Comparison of ENCODE assay signal across 25 mouse cellular contexts in the genomic region with DNA sequence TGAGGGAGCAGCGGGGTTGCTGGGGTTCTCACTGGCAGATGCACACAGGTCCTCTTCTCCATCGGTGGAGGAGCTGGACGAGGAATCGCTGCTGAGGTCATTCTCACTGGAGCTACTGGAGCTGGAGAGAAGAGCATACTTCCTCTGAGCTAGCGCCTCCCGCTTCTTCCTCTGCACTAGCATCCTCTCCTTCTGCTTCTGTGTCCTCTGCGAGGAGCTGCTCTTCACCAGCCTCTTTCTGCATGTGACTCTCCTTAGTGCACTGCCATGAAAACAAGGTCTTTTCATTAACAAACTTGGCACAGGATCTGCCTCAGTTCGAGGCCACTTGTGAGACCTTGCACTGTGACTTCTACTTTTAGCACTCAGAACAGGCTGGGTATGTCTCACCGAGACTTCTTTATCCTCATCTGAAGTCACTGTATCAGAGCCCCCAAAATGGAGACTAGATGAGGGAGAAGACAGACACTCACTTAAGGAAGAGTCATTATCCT. TPM values are rescaled to one million over a fixed set of nuclear protein-coding genes. Genes with fewer than 3 reads are reported as not detected.
DNase-seq lines count a peak whose midpoint lies in the region; ATAC-seq lines count a peak whose summit lies in the region.
"Had no signal": no experiment of that assay in that cellular context is flagged by ENCODE, and none has a peak within 500 bp of the region (broad histone marks: within the 10 kb centered on the region; RNA-seq: fewer than 3 reads in every experiment).

No protein-coding gene starts in this region.

- no peak for ATAC-seq in forebrain, embryonic 16.5 days
- ATAC-seq: activated CD4-positive, CD25-positive, alpha-beta regulatory T cell, adult 4 months; CD4-positive, CD25-positive, alpha-beta regulatory T cell, adult 4 months; forebrain, embryonic 15.5 days; hindbrain, embryonic 16.5 days; inflammation-experienced regulatory T-cells, adult 6 months; intestine, postnatal 0 days; Patski had no signal

- no peak overlapping the region for H3K4me2 ChIP-seq in forebrain, embryonic 16.5 days (ENCODE audit: low read length)
- H3K4me2 ChIP-seq: embryonic facial prominence, embryonic 12.5 days; forebrain, embryonic 15.5 days; hindbrain, embryonic 12.5 days had no signal

- H3K4me3 ChIP-seq in forebrain, embryonic 16.5 days (replicated peaks; ENCODE audit: low read length): no peak overlapping the region
- H3K4me3 ChIP-seq: embryonic facial prominence, embryonic 12.5 days; forebrain, embryonic 15.5 days; gastrocnemius, adult 2 months; heart, embryonic 10.5 days; hindbrain, embryonic 12.5 days had no signal

- peak; percentile 27 to 73 for DNase-seq in adrenal gland, adult (ENCODE audit: inconsistent age in 2 of 2, low spot score in 1 of 2)
- no peak for DNase-seq in adrenal gland, postnatal 25 days
- peak; percentile 79 for DNase-seq in heart, adult 11 months
- DNase-seq in heart, adult 9 months (ENCODE audit: low spot score in 2 of 2): no peak
- peak; percentile 19 for DNase-seq in adrenal gland, postnatal 10 days
- DNase-seq in urinary bladder, adult 18-20 months (ENCODE audit: low spot score in 2 of 2): no peak
- DNase-seq: B cell, adult 2 months; cerebellum, adult 2 months; cerebellum, postnatal 10 days; gastrocnemius, adult 2 months; gastrocnemius, postnatal 25 days; heart, postnatal 10 days; heart, postnatal 4 days; kidney, adult 8-10 months had no signal

- H3K27ac ChIP-seq in forebrain, embryonic 16.5 days (ENCODE audit: low read length): no peak overlapping the region
- H3K27ac ChIP-seq: embryonic facial prominence, embryonic 12.5 days; forebrain, embryonic 15.5 days; gastrocnemius, adult 2 months; heart, embryonic 10.5 days; hindbrain, embryonic 12.5 days had no signal

- H3K9me3 ChIP-seq in forebrain, embryonic 16.5 days (ENCODE audit: control insufficient read depth, low read length): no peaks in the 10 kb centered on the region
- H3K9me3 ChIP-seq: embryonic facial prominence, embryonic 12.5 days; forebrain, embryonic 15.5 days; heart, embryonic 10.5 days; hindbrain, embryonic 12.5 days had no signal

- H3K36me3 ChIP-seq in forebrain, embryonic 16.5 days (ENCODE audit: control insufficient read depth, insufficient read depth): peaks cover 5% of the 10 kb centered on the region

- H3K27me3 ChIP-seq in forebrain, embryonic 16.5 days (replicated peaks; ENCODE audit: control insufficient read depth, insufficient read depth, low read length): no peaks in the 10 kb centered on the region
- H3K27me3 ChIP-seq: embryonic facial prominence, embryonic 12.5 days; forebrain, embryonic 15.5 days; hindbrain, embryonic 12.5 days; Patski had no signal

- 94% methylated on average over 9 of the region's 9 CpGs for WGBS in forebrain, embryonic 16.5 days

- H3K4me1 ChIP-seq in forebrain, embryonic 16.5 days (replicated peaks; ENCODE audit: control insufficient read depth, insufficient read depth, low read length): no peaks in the 10 kb centered on the region
- H3K4me1 ChIP-seq: embryonic facial prominence, embryonic 12.5 days; forebrain, embryonic 15.5 days; heart, embryonic 10.5 days; hindbrain, embryonic 12.5 days had no signal

- no peak overlapping the region for H3K9ac ChIP-seq in forebrain, embryonic 16.5 days (replicated peaks; ENCODE audit: low read depth, low read length)
- H3K9ac ChIP-seq: embryonic facial prominence, embryonic 12.5 days; forebrain, embryonic 15.5 days; hindbrain, embryonic 12.5 days had no signal

RNA-seq across cellular contexts. Expression of gene Rnf111, which starts 27.7 kb away (rescaled TPM):
- total RNA-seq in adrenal gland, postnatal 25 days (2021): 41.2 and 41.8 TPM in 2 replicates
- 10 to 100 TPM; 31.4 to 36.9 TPM for total RNA-seq in adrenal gland, postnatal 10 days (2021)
- 37.3 and 39.4 TPM in 2 replicates for polyA plus RNA-seq in forebrain, embryonic 16.5 days (2015; fragmentation: Nextera tagmentation; extraction: Ambion mirVana)

RNA-seq across cellular contexts. Expression of gene Ccnb2, which starts 54.5 kb away (rescaled TPM):
- 9.0 and 10.9 TPM in 2 replicates for total RNA-seq in adrenal gland, postnatal 25 days (2021)
- 10 to 100 TPM; 23.9 to 26.1 TPM for total RNA-seq in adrenal gland, postnatal 10 days (2021)
- polyA plus RNA-seq in forebrain, embryonic 16.5 days (2015; fragmentation: Nextera tagmentation; extraction: Ambion mirVana): 54.9 and 67.1 TPM in 2 replicates

Comparison
In these comparisons a context has a peak if more than half of its experiments do, and no peak if none do; other contexts are left out.
1. DNase-seq: peak in adrenal gland, adult (2 of 2), heart, adult 11 months (single experiment) and adrenal gland, postnatal 10 days (single experiment); none in adrenal gland, postnatal 25 days (single experiment), heart, adult 9 months (0 of 2) and urinary bladder, adult 18-20 months (0 of 2).